Mouse (Mus musculus): ENCODE results near the gene Fkbp8. TPM values are rescaled to one million over a fixed set of nuclear protein-coding genes. Genes with fewer than 3 reads are reported as not detected.

Gene Fkbp8
- polyA plus RNA-seq, 1 experiment: 623 TPM

DNA sequence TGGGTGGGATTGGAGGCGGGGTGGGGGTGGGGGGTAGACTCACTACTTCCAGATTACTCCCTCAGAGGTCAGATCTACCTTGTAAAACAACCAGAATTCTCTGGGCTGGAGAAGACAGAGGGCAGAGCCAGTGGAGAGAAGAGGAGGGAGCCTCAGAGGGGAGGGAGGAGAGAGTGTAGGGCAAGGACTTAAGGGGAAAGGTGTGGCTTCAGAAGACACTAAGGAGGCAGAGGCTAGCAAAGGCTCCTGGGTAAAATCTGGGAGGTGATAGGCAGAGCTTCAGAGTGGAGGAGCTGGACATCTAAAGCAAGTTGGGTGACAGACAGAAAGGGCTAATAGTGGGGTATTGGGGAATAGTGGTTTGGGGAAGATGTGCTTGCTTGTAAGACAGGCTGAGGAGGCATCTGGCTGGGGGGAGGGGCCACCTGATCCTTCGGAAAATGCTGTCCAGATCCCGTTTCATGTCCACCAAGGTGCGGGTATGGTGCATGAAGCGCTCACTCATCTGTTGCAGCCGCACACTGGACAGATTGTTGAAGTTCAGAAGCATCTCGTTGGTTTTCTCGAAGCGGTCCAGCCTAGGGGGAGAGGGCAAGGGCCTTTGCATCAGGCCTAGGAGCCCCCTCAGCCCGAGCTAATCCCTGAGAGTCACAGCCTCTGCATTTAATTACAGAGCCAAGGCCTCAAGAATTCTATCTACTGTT is 9.4 kb upstream of the Fkbp8 start:
- peaks cover 39% of the 10 kb centered on the region for H3K36me3 ChIP-seq (ENCODE audit: control insufficient read depth, insufficient read depth, low read length)
- H3K4me1 ChIP-seq (ENCODE audit: control insufficient read depth, insufficient read depth, insufficient read length, low read length): 0 out of 2 replicates have a peak, but pooled peaks cover under 1% of the 10 kb centered on the region
- WGBS: 84% methylated on average over 10 of the region's 10 CpGs
- no peak overlapping the region for H3K27ac ChIP-seq (ENCODE audit: insufficient read depth, low read depth, low read length)
- no peak for TF ChIP-seq POLR2A (IDR thresholded peaks at IDR 0.05; ENCODE audit: low read depth, low read length)
- TF ChIP-seq CTCF (IDR thresholded peaks at IDR 0.05; ENCODE audit: extremely low read depth, insufficient read length, insufficient replicate concordance, low read depth, low read length): no peak
- H3K27me3 ChIP-seq (ENCODE audit: control insufficient read depth, insufficient read depth, low read length): no peaks in the 10 kb centered on the region
- H3K4me3 ChIP-seq (ENCODE audit: low read depth, low read length): no peak overlapping the region

DNA sequence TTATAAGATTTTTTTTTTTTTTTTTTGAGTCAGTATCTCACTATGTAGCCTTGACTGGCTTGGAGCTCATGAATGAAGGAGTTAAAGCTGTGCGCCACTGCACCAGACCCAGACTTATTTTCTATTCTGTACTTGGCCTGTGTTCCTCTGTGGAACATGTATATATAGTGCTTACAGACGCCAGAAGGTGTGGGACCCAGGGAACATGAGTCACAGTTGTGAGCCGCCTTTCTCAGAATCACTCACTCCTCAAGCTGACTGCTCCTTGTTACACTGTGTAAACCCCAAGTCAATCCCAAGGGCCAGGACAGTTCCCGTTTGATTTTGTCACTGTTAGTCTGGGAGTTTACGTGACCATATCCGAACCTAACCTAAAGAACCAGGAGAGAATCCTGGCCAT is 8.5 kb upstream of the Fkbp8 start:
- H3K27me3 ChIP-seq (ENCODE audit: control insufficient read depth, insufficient read depth, low read length): no peaks in the 10 kb centered on the region
- no peak overlapping the region for H3K27ac ChIP-seq (ENCODE audit: insufficient read depth, low read depth, low read length)
- peaks cover 4% of the 10 kb centered on the region; the same call in 1 of the 2 replicates for H3K4me1 ChIP-seq (ENCODE audit: control insufficient read depth, insufficient read depth, insufficient read length, low read length)
- H3K4me3 ChIP-seq (ENCODE audit: low read depth, low read length): no peak overlapping the region
- H3K36me3 ChIP-seq (ENCODE audit: control insufficient read depth, insufficient read depth, low read length): peaks cover 30% of the 10 kb centered on the region
- whole genome bisulfite sequencing: 88% methylated on average over 6 of the region's 6 CpGs
- TF ChIP-seq POLR2A (IDR thresholded peaks at IDR 0.05; ENCODE audit: low read depth, low read length) (no peak), CTCF (IDR thresholded peaks at IDR 0.05; ENCODE audit: extremely low read depth, insufficient read length, insufficient replicate concordance, low read depth, low read length) (no peak)

DNA sequence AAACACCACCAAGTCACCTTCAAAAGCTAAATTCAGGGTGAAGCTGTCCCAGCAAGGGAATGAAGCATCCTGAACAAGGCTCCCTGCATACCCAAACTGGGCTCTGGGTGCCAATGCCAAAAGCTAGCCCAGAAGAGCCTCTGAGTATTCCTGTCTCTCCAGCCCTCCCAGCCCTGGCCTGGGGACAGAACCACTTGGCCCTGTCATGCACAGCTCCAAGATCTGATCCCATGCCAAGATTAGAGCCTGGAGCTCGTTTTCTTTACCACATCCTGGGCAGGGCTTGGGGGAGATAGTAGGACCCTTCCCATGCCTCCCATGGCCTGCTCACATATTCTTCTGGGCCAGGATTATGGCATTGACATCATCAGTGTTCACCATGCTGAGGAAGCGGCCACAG is 7.9 kb upstream of the Fkbp8 start:
- Histone ChIP-seq H3K27me3 (ENCODE audit: control insufficient read depth, insufficient read depth, low read length) (no peaks in the 10 kb centered on the region), H3K36me3 (ENCODE audit: control insufficient read depth, insufficient read depth, low read length) (peaks cover 25% of the 10 kb centered on the region), H3K27ac (ENCODE audit: insufficient read depth, low read depth, low read length) (no peak overlapping the region), H3K4me1 (ENCODE audit: control insufficient read depth, insufficient read depth, insufficient read length, low read length) (peaks cover 4% of the 10 kb centered on the region; the same call in 1 of the 2 replicates), H3K4me3 (ENCODE audit: low read depth, low read length) (no peak overlapping the region)
- WGBS: 60% methylated on average over 2 of the region's 2 CpGs
- TF ChIP-seq POLR2A (IDR thresholded peaks at IDR 0.05; ENCODE audit: low read depth, low read length) (no peak), CTCF (IDR thresholded peaks at IDR 0.05; ENCODE audit: extremely low read depth, insufficient read length, insufficient replicate concordance, low read depth, low read length) (no peak)

DNA sequence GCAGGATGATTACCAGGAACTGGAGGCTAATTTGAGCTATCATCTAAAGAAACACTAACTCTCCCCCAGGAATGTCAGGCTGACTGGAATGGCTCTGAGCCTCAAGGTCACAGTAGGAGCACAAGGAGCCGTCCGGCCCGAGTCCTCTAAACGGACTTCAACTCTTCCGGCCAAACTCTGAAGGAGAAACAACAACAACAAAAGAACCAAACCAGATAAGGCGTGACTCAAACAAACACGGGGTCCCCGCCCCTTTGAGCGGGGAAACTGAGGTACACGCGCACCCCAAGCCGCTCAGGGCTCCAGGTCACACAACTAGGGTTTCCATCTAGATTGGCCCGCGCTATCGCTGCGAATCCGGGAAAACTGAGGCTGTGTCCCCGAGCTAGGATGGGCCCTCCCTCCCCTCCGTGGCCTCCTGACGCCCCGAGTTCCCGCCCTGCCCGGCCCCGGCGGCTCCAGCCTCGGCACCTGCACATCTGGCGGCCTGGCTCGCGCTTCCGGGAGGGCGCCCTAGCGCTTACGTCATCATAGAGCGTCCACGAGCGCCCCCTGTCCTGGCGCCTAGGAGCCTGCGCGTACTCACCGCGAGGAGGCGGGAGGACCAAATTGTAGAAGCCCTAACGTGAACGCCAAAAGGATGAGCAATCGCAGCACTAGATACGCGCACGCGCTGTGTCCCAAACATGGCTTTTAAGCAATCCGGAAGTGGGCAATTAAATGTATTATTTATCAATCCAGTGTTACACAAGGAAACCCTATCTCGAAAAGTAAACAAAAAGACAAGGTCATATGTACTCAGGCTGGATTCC is 4.7 kb upstream of the Fkbp8 start:
- Histone ChIP-seq H3K4me3 (ENCODE audit: low read depth, low read length) (peak overlapping the region; percentile 82), H3K27ac (ENCODE audit: insufficient read depth, low read depth, low read length) (peak overlapping the region; percentile 92), H3K4me1 (ENCODE audit: control insufficient read depth, insufficient read depth, insufficient read length, low read length) (peaks cover 8% of the 10 kb centered on the region; the same call in 1 of the 2 replicates), H3K27me3 (ENCODE audit: control insufficient read depth, insufficient read depth, low read length) (no peaks in the 10 kb centered on the region), H3K36me3 (ENCODE audit: control insufficient read depth, insufficient read depth, low read length) (peaks cover 10% of the 10 kb centered on the region; the same call in 1 of the 2 replicates)
- TF ChIP-seq CTCF (IDR thresholded peaks at IDR 0.05; ENCODE audit: extremely low read depth, insufficient read length, insufficient replicate concordance, low read depth, low read length) (0 out of 2 replicates have a peak, but pooled peaks have one; percentile 39), POLR2A (IDR thresholded peaks at IDR 0.05; ENCODE audit: low read depth, low read length) (peak; percentile 88)
- WGBS: under 1% methylated on average over 51 of the region's 51 CpGs

DNA sequence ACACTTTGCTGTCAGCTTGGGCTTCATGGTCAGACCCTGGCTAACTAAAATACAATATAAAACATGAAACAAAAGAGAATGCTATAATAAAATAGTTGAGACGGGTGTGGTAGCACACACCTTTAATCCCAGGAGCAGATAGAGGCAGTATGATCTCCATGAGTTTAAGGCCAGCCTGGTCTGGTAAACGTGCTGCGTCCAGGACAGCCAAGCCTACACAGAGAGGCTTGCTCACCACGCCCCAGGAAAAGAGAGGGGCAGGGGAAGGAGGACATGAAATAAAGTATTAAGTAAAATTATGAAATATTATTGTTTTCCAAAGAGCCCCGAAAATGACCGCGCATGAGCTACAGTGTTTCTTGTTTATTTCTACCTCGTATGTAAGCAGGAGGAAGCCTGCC is 413 bp upstream of the Fkbp8 start:
- H3K4me1 ChIP-seq (ENCODE audit: control insufficient read depth, insufficient read depth, insufficient read length, low read length): peaks cover 17% of the 10 kb centered on the region
- H3K27ac ChIP-seq (ENCODE audit: insufficient read depth, low read depth, low read length): peak overlapping the region; percentile 58
- 1% methylated on average over 8 of the region's 8 CpGs for WGBS
- TF ChIP-seq POLR2A (IDR thresholded peaks at IDR 0.05; ENCODE audit: low read depth, low read length) (no peak), CTCF (IDR thresholded peaks at IDR 0.05; ENCODE audit: extremely low read depth, insufficient read length, insufficient replicate concordance, low read depth, low read length) (peak; percentile 14; the same call in 1 of the 2 replicates)
- H3K4me3 ChIP-seq (ENCODE audit: low read depth, low read length): peak overlapping the region; percentile 95
- H3K36me3 ChIP-seq (ENCODE audit: control insufficient read depth, insufficient read depth, low read length): peaks cover 20% of the 10 kb centered on the region
- no peaks in the 10 kb centered on the region for H3K27me3 ChIP-seq (ENCODE audit: control insufficient read depth, insufficient read depth, low read length)

DNA sequence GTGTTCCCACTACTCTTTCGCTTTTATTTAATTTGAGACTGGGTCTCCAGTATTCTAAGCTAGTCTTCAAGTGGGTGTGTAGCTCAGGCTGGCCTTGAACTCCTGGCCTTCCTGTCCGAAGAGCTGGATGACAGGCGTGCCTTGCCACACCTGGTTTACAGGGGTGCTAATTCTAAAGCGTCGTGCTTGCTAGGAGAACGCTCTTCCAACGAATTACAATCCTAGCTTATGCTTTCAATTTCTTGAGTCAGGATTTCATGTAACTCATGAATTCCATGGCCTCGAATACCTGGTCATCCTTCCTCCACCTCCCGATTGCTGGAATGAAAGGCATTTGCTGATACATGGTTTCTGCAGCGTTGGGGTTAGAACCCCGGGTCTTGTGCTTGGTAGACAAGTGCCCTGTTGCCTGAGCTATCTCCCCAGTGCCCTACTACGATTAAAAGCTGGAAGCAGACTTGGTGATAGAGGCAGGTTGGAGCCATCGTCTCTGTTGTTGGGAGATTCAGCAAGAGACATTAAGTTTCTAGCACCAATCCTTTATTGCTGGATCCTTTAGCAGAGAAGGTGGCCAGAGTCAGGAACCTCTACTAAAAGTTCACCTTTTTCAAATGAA is 766 bp downstream of the Fkbp8 start:
- H3K27ac ChIP-seq (ENCODE audit: insufficient read depth, low read depth, low read length): peak overlapping the region; percentile 93
- WGBS: 8% methylated on average over 13 of the region's 13 CpGs
- H3K36me3 ChIP-seq (ENCODE audit: control insufficient read depth, insufficient read depth, low read length): peaks cover 29% of the 10 kb centered on the region
- peaks cover 17% of the 10 kb centered on the region for H3K4me1 ChIP-seq (ENCODE audit: control insufficient read depth, insufficient read depth, insufficient read length, low read length)
- TF ChIP-seq CTCF (IDR thresholded peaks at IDR 0.05; ENCODE audit: extremely low read depth, insufficient read length, insufficient replicate concordance, low read depth, low read length): no peak
- TF ChIP-seq POLR2A (IDR thresholded peaks at IDR 0.05; ENCODE audit: low read depth, low read length): no peak
- no peaks in the 10 kb centered on the region for H3K27me3 ChIP-seq (ENCODE audit: control insufficient read depth, insufficient read depth, low read length)
- H3K4me3 ChIP-seq (ENCODE audit: low read depth, low read length): peak overlapping the region; percentile 95

All from small intestine, adult 2 months (tissue).